Mouse (Mus musculus) forebrain, postnatal 0 days (tissue): ENCODE measurements around the gene Atg16l2. TPM values are rescaled to one million over a fixed set of nuclear protein-coding genes. Genes with fewer than 3 reads are reported as not detected.

Experiments used
- ATAC-seq: fragments of 200-750 bp; cut with Nextera tagmentation; 2 replicates; pipeline ENCODE4 v1.8.0; 2017; ENCODE audit warnings: mild to moderate bottlenecking, moderate library complexity
- DNase-seq: peaks from one replicate; pipeline ENCODE4 v3.0.0-alpha.2; 2015
- H3K27ac ChIP-seq: fragments of 300-500 bp; sonication (generic); 2 replicates; pipeline ENCODE4 v1.5.1; 2014; ENCODE audit warnings: low read depth, mild to moderate bottlenecking, antibody characterized with exemption, low read length, moderate library complexity, mixed read lengths
- H3K27me3 ChIP-seq: fragments of 300-500 bp; sonication (generic); 2 replicates; pipeline ENCODE4 v1.6.1; 2014; ENCODE audit warnings: mild to moderate bottlenecking, low read length, mixed read lengths; ENCODE audit not compliant: insufficient read depth
- H3K36me3 ChIP-seq: fragments of 300-500 bp; sonication (generic); 2 replicates; pipeline ENCODE4 v1.6.1; 2014; ENCODE audit warnings: mild to moderate bottlenecking, moderate library complexity; ENCODE audit not compliant: insufficient read depth
- H3K4me1 ChIP-seq: fragments of 300-500 bp; sonication (generic); 2 replicates; pipeline ENCODE4 v1.6.1; 2014; ENCODE audit warnings: antibody characterized with exemption; ENCODE audit not compliant: insufficient read depth
- H3K4me2 ChIP-seq: fragments of 300-500 bp; sonication (generic); 2 replicates; pipeline ENCODE4 v1.6.1; 2014; ENCODE audit warnings: low read depth, mild to moderate bottlenecking, moderate library complexity
- H3K4me3 ChIP-seq: fragments of 300-500 bp; sonication (generic); 2 replicates; pipeline ENCODE4 v1.5.1; 2014; ENCODE audit warnings: low read depth, low read length, mixed read lengths
- H3K9ac ChIP-seq: fragments of 300-500 bp; sonication (generic); 2 replicates; pipeline ENCODE4 v1.6.1; 2014; ENCODE audit warnings: mild to moderate bottlenecking
- H3K9me3 ChIP-seq: fragments of 300-500 bp; sonication (generic); 2 replicates; pipeline ENCODE4 v1.6.1; 2016; ENCODE audit warnings: low read length
- CTCF ChIP-seq: sonication (generic); IDR thresholded peaks from 2 replicates; pipeline ENCODE4 v1.5.1; 2016; ENCODE audit warnings: antibody characterized with exemption, control low read depth, low read depth
- WGBS: fragments of 180-500 bp; shearing (Covaris S2); extraction: QIAGEN DNeasy Blood & Tissue Kit; methylation state at CpG from one replicate; pipeline ENCODE4 v1.1.7; 2014; 5-methylcytosine and 5-hydroxymethylcytosine counted together
- polyA plus RNA-seq: library from polyadenylated mRNA; unstranded; fragments of >200 nt; fragmentation: Nextera tagmentation; extraction: Ambion mirVana; gene quantifications from 2 replicates; pipeline ENCODE4 v1.2.1, GENCODE M21; 2015
- total RNA-seq: library from RNA; depleted of rRNA; stranded (reverse); fragments of >200 nt; gene quantifications from 2 replicates; pipeline ENCODE4 v1.2.3, GENCODE M21; 2014

Gene Atg16l2
- total and polyA plus RNA-seq, 2 experiments from 2014 or later: 21.6 to 51.9 TPM

DNA sequence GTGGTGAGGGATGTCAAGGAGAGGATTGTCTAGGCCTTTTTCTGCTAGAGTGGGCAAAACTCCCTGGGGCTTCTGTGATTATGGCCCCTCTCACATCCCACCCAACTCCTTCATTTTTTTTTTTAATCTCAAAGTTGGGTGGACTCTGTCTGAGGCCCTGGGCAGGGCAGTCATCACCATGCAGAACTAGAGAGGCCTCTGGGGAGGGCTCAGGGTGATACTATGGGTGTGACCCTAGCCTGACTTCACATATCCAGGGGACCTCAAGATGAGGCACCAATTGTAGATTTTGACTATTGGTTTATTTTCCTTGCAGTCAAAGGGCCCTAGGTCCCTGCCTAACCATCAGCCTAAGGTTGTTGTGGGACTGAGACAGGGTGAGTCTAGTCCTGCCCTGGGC lies 13.6 kb upstream of the Atg16l2 start:
- no peak for ATAC-seq
- DNase-seq: no peak
- no peaks in the 10 kb centered on the region for H3K9me3 ChIP-seq

DNA sequence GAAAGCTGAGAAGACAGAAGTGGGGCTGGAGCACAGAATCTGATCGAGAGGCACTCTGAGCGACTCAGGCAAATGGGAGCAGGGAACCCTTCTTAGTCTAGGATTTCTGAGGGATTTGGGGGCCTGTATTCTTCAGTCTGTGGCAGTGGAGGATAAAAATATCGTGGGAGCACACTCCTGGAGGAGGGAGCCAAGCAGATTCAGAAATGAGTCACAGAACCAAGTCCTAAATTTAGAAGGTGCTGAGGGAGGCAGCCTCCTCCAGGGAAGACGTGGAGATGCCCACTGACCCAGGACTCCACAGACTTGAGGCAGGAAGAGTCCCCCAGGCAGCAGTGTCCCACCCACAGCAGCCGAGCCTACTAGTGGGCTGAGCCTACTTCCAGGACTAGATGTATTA lies 12.3 kb upstream of the Atg16l2 start:
- no peaks in the 10 kb centered on the region for H3K9me3 ChIP-seq
- no peaks in the 10 kb centered on the region for H3K27me3 ChIP-seq
- no peak overlapping the region for H3K4me2 ChIP-seq
- no peaks in the 10 kb centered on the region for H3K36me3 ChIP-seq
- TF ChIP-seq CTCF: no peak
- H3K9ac ChIP-seq: no peak overlapping the region
- H3K4me1 ChIP-seq: no peaks in the 10 kb centered on the region
- H3K27ac ChIP-seq: no peak overlapping the region
- no peak for DNase-seq
- H3K4me3 ChIP-seq: no peak overlapping the region
- no peak for ATAC-seq
- 66% methylated on average over 5 of the region's 5 CpGs for WGBS

More for the DNA sequence above, 13.6 kb upstream of the Atg16l2 start:
- Histone ChIP-seq H3K4me2 (no peak overlapping the region), H3K36me3 (no peaks in the 10 kb centered on the region), H3K27me3 (no peaks in the 10 kb centered on the region), H3K4me1 (0 out of 2 replicates have a peak, but pooled peaks cover 4% of the 10 kb centered on the region), H3K9ac (no peak overlapping the region), H3K27ac (no peak overlapping the region), H3K4me3 (no peak overlapping the region)
- TF ChIP-seq CTCF: no peak

DNA sequence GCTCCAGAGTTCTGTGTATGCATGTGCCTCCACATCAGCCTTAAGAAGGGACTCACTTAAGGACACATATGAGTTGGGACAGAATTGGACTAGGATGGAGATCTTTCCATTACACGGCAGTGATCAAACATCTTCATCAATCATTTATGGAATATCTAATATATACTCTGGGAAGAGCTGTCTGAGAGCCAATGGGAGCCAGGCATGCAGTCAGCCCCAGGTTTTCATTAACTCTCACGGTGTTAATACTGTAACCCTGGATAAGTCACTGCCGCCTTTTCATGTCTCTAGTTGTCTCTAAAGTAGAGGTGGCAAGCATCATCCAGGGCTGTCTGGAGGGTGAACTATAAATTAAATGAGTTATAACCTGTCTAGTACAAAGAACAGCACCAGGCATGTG lies 11.0 kb upstream of the Atg16l2 start:
- Histone ChIP-seq H3K4me1 (no peaks in the 10 kb centered on the region), H3K4me3 (no peak overlapping the region), H3K9ac (no peak overlapping the region), H3K27ac (no peak overlapping the region), H3K4me2 (no peak overlapping the region), H3K27me3 (no peaks in the 10 kb centered on the region), H3K9me3 (no peaks in the 10 kb centered on the region), H3K36me3 (no peaks in the 10 kb centered on the region)
- DNase-seq (no peak), ATAC-seq (no peak)
- WGBS: 82% methylated on average over 3 of the region's 3 CpGs
- TF ChIP-seq CTCF: no peak

DNA sequence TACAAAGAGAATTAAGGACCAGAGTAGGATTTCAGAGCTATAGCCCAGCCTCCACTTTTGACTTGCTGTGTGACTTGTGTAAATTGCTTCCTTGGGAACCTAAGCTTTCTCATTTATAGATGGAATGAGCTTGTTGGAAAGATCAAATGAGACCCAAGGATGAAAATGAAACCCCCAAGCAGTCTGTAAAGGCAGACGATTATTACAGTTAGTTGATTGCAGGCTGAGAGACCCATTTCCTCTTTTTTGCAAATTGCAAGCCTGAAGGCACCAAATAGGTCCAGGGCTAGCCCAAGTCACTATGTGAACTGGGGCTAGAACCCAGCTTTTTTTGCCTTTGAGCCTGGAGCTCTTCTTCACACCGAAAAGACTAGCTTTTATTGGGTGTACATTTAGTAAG lies 9.0 kb upstream of the Atg16l2 start:
- Histone ChIP-seq H3K27me3 (no peaks in the 10 kb centered on the region), H3K27ac (peak overlapping the region; percentile 82), H3K9ac (no peak overlapping the region), H3K4me1 (no peaks in the 10 kb centered on the region), H3K4me3 (peak overlapping the region; percentile 48; the same call in 1 of the 2 replicates), H3K9me3 (no peaks in the 10 kb centered on the region), H3K36me3 (no peaks in the 10 kb centered on the region), H3K4me2 (peak overlapping the region; percentile 55)
- no peak for DNase-seq
- no peak for ATAC-seq
- WGBS: 44% methylated on average over 2 of the region's 2 CpGs
- no peak for TF ChIP-seq CTCF

DNA sequence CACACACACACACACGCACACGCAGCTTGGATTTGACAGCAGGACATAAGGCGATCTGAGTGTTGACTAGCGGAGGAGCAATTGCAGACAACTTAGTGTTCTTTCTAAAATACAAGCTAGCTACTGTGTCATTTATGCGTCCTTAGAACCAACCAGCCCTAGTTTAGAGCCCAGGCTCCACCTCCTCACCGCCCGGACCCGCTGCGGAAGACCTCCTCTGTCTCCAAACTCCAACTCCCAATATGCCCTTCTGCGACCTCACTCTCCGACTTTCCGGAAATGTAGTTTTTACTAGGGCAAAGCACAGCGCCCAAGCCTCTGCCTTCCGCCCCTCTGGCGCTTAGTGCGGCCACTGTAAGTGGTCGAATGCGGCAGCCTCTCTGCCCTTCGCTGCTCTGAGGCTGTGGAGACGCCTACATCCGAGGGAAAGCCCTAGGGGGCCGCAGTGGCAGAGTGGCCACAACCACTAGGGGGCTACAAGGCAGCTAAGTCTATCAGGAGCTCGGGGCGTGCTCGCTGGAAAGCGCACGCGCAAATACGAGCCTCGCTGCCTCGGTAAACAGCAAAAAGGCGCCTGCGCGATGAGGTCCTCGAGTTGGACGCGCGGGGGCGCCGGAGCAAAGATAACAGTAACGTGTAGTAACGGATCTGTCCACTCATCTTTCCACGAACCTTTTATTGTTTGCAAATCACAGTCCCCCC lies 8.4 kb upstream of the Atg16l2 start:
- Histone ChIP-seq H3K9ac (peak overlapping the region; percentile 58), H3K4me1 (no peaks in the 10 kb centered on the region), H3K36me3 (no peaks in the 10 kb centered on the region), H3K4me2 (peak overlapping the region; percentile 55), H3K9me3 (no peaks in the 10 kb centered on the region), H3K27ac (peak overlapping the region; percentile 82), H3K27me3 (no peaks in the 10 kb centered on the region), H3K4me3 (peak overlapping the region; percentile 48)
- DNase-seq (peak; percentile 100), ATAC-seq (peak; percentile 98)
- under 1% methylated on average over 43 of the region's 43 CpGs for WGBS
- TF ChIP-seq CTCF: peak; percentile 98

DNA sequence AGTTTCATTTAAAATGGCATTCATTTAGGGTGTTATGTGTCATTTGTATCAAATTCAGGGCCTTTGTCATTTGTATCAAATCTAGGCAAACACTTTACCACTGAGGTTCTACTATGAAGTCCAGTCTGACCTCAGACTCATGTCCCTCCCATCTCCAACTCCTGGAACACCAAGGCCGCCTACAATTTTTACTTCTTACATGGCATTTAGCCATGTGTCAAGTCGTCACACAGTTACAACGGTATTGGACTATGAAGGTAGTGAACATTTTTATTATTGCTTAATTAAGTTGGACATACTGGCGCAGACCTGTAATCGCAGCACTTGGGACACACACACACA lies 7.9 kb upstream of the Atg16l2 start:
- H3K4me1 ChIP-seq: no peaks in the 10 kb centered on the region
- peak overlapping the region; percentile 55 for H3K4me2 ChIP-seq
- no peaks in the 10 kb centered on the region for H3K27me3 ChIP-seq
- no peak for TF ChIP-seq CTCF
- no peaks in the 10 kb centered on the region for H3K9me3 ChIP-seq
- DNase-seq (no peak), ATAC-seq (no peak)
- H3K4me3 ChIP-seq: peak overlapping the region; percentile 48
- peak overlapping the region; percentile 58 for H3K9ac ChIP-seq
- 32% methylated on average over 5 of the region's 5 CpGs for WGBS
- no peaks in the 10 kb centered on the region for H3K36me3 ChIP-seq
- H3K27ac ChIP-seq: peak overlapping the region; percentile 82

DNA sequence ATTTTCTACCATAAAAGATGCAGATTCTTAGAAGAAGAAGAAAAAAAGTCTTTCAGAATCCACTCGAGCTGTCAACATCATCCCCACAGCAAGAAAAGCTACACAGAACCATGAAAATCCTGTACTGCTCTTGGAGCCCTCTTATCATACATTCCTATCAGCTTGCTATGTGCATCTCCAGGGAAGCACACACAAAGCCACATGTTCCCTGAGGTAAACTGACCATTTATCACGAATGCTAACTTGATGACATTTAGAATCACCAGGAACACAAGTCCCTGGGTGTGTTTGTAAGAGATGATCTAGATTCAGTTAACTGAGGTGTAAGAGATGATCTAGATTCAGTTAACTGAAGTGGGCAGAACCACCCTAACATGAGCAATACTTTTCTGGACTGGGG lies 4.8 kb upstream of the Atg16l2 start:
- no peak for TF ChIP-seq CTCF
- H3K9ac ChIP-seq: no peak overlapping the region
- no peak overlapping the region for H3K4me3 ChIP-seq
- WGBS: 51% methylated on average over 2 of the region's 2 CpGs
- H3K9me3 ChIP-seq: no peaks in the 10 kb centered on the region
- H3K36me3 ChIP-seq: no peaks in the 10 kb centered on the region
- ATAC-seq (no peak), DNase-seq (no peak)
- H3K27ac ChIP-seq: no peak overlapping the region
- no peak overlapping the region for H3K4me2 ChIP-seq
- no peaks in the 10 kb centered on the region for H3K27me3 ChIP-seq
- no peaks in the 10 kb centered on the region for H3K4me1 ChIP-seq
